Mouse (Mus musculus): ENCODE results near the gene Gbf1. TPM values are rescaled to one million over a fixed set of nuclear protein-coding genes. Genes with fewer than 3 reads are reported as not detected.
"Not testable (repeated sequence)": the region's sequence is repeated elsewhere in the genome, so short reads cannot be mapped to it uniquely, and the experiment has no call there.

Gbf1 gene
- 10 to 100 TPM; 39.3 to 52.2 (median 46.2) TPM for total RNA-seq (2022)

GRCm38 (mm10) chr19:46152127-46152803 is at the start of gene Gbf1:
Gene Gbf1 (plus strand): TSS chr19:46152509.
- peak; percentile 92 to 93 for DNase-seq (ENCODE audit: low spot score in 2 of 2)

- DNase-seq (ENCODE audit: low spot score in 2 of 2): no peak
Measured at GRCm38 (mm10) chr19:46103437-46104186, 48.7 kb upstream of the Gbf1 start.

GRCm38 (mm10) chr19:46104187-46104557 is 48.1 kb upstream of the Gbf1 start:
- no peak for DNase-seq (ENCODE audit: low spot score in 2 of 2)

GRCm38 (mm10) chr19:46110214-46110613 is 42.1 kb upstream of the Gbf1 start:
- no peak for DNase-seq (ENCODE audit: low spot score in 2 of 2)

- no peak for DNase-seq (ENCODE audit: low spot score in 2 of 2)
Measured at GRCm38 (mm10) chr19:46110781-46111180, 41.5 kb upstream of the Gbf1 start.

- no peak for DNase-seq (ENCODE audit: low spot score in 2 of 2)
Measured at GRCm38 (mm10) chr19:46114617-46115016, 37.7 kb upstream of the Gbf1 start.

GRCm38 (mm10) chr19:46119458-46119857 is 32.9 kb upstream of the Gbf1 start:
- no peak for DNase-seq (ENCODE audit: low spot score in 2 of 2)

GRCm38 (mm10) chr19:46120872-46121271 is 31.4 kb upstream of the Gbf1 start:
- no peak for DNase-seq (ENCODE audit: low spot score in 2 of 2)

- DNase-seq (ENCODE audit: low spot score in 2 of 2): no peak
Measured at GRCm38 (mm10) chr19:46123876-46124275, 28.4 kb upstream of the Gbf1 start.

- no peak for DNase-seq (ENCODE audit: low spot score in 2 of 2)
Measured at GRCm38 (mm10) chr19:46124651-46125050, 27.7 kb upstream of the Gbf1 start.

- no peak for DNase-seq (ENCODE audit: low spot score in 2 of 2)
Measured at GRCm38 (mm10) chr19:46126301-46126700, 26.0 kb upstream of the Gbf1 start.

GRCm38 (mm10) chr19:46129737-46130136 is 22.6 kb upstream of the Gbf1 start:
- not testable (repeated sequence) for DNase-seq (ENCODE audit: low spot score in 2 of 2)

GRCm38 (mm10) chr19:46131283-46131682 is 21.0 kb upstream of the Gbf1 start:
- no peak for DNase-seq (ENCODE audit: low spot score in 2 of 2)

- no peak for DNase-seq (ENCODE audit: low spot score in 2 of 2)
Measured at GRCm38 (mm10) chr19:46131694-46132525, 20.4 kb upstream of the Gbf1 start, which contains the start of gene Elovl3. Gene Elovl3 (plus strand): TSS chr19:46131897.

GRCm38 (mm10) chr19:46132577-46132976 is 19.7 kb upstream of the Gbf1 start:
- DNase-seq (ENCODE audit: low spot score in 2 of 2): no peak

- peak; percentile 81 to 83 for DNase-seq (ENCODE audit: low spot score in 2 of 2)
Measured at GRCm38 (mm10) chr19:46135297-46135696, 17.0 kb upstream of the Gbf1 start.

- peak; percentile 67 to 87 for DNase-seq (ENCODE audit: low spot score in 2 of 2)
Measured at GRCm38 (mm10) chr19:46135789-46136638, 16.3 kb upstream of the Gbf1 start.

- DNase-seq (ENCODE audit: low spot score in 2 of 2): peak in 1 of 2 experiments; percentile 24
Measured at GRCm38 (mm10) chr19:46136639-46137580, 15.4 kb upstream of the Gbf1 start.

GRCm38 (mm10) chr19:46140324-46140723 is 12.0 kb upstream of the Gbf1 start:
- no peak for DNase-seq (ENCODE audit: low spot score in 2 of 2)

GRCm38 (mm10) chr19:46141091-46141490 is 11.2 kb upstream of the Gbf1 start:
- no peak for DNase-seq (ENCODE audit: low spot score in 2 of 2)
